In genomic region chr9:22998306-22998705, GRCm38 (mm10) we compare ENCODE assay signal across 21 mouse cellular contexts.
"Had no signal": no experiment of that assay in that cellular context is flagged by ENCODE, and none has a peak within 500 bp of the region (broad histone marks: within the 10 kb centered on the region; RNA-seq: fewer than 3 reads in every experiment).

No protein-coding gene starts in this region.

- H3K9ac ChIP-seq: limb, embryonic 13.5 days; liver, embryonic 12.5 days; liver, embryonic 15.5 days; lung, embryonic 15.5 days; midbrain, embryonic 15.5 days; neural tube, embryonic 12.5 days; neural tube, embryonic 15.5 days had no signal

- H3K9me3 ChIP-seq: limb, embryonic 10.5 days; limb, embryonic 13.5 days; liver, embryonic 12.5 days; liver, embryonic 15.5 days; lung, embryonic 15.5 days; midbrain, embryonic 15.5 days; neural tube, embryonic 12.5 days; neural tube, embryonic 15.5 days had no signal

- H3K36me3 ChIP-seq: limb, embryonic 10.5 days; limb, embryonic 13.5 days; liver, embryonic 12.5 days; liver, embryonic 15.5 days; lung, embryonic 15.5 days; midbrain, embryonic 15.5 days; neural tube, embryonic 12.5 days; neural tube, embryonic 15.5 days had no signal

- H3K4me3 ChIP-seq: limb, embryonic 10.5 days; limb, embryonic 13.5 days; liver, embryonic 12.5 days; liver, embryonic 15.5 days; lung, embryonic 15.5 days; midbrain, embryonic 15.5 days; neural tube, embryonic 12.5 days; neural tube, embryonic 15.5 days had no signal

- H3K4me1 ChIP-seq: liver, embryonic 12.5 days; liver, embryonic 15.5 days; lung, embryonic 15.5 days; midbrain, embryonic 15.5 days; neural tube, embryonic 15.5 days had no signal

- H3K4me2 ChIP-seq: limb, embryonic 13.5 days; liver, embryonic 12.5 days; liver, embryonic 15.5 days; lung, embryonic 15.5 days; midbrain, embryonic 11.5 days; midbrain, embryonic 15.5 days; neural tube, embryonic 12.5 days; neural tube, embryonic 15.5 days had no signal

- ATAC-seq: intestine, postnatal 0 days; liver, embryonic 12.5 days; midbrain, embryonic 15.5 days had no signal

- H3K27ac ChIP-seq: limb, embryonic 10.5 days; limb, embryonic 13.5 days; liver, embryonic 12.5 days; liver, embryonic 15.5 days; lung, embryonic 15.5 days; midbrain, embryonic 15.5 days; neural tube, embryonic 12.5 days; neural tube, embryonic 15.5 days; stomach, postnatal 0 days had no signal

- H3K27me3 ChIP-seq: limb, embryonic 13.5 days; liver, embryonic 15.5 days; lung, embryonic 15.5 days; midbrain, embryonic 15.5 days; neural tube, embryonic 12.5 days; neural tube, embryonic 15.5 days had no signal

- DNase-seq: liver; lung, adult 18-20 months; lung, postnatal 14 days; lung, postnatal 4 days; right cerebral cortex, adult 18-20 months; right cerebral cortex, postnatal 14 days; right cerebral cortex, postnatal 4 days; thymus, adult 2 months; thymus, postnatal 14 days; thymus, postnatal 4 days had no signal
